Mouse (Mus musculus) MEL (cell line): ENCODE data around the gene Smok3b. TPM values are rescaled to one million over a fixed set of nuclear protein-coding genes. Genes with fewer than 3 reads are reported as not detected.

Experiments used
- DNase-seq: peaks from one replicate; pipeline ENCODE4 v3.0.0; 2011; ENCODE audit warnings: low read depth, low spot score
- H3K27ac ChIP-seq: 2 replicates; pipeline ENCODE4 v1.5.1; 2012; ENCODE audit warnings: low read depth, mild to moderate bottlenecking, control low read depth, low read length, moderate library complexity; ENCODE audit not compliant: control insufficient read depth
- H3K27me3 ChIP-seq, 2 experiments: fragments of 150-350 bp in 1 of 2; sonication (generic) in 1 of 2; 2 replicates each; pipeline ENCODE4 v1.6.1; 2012; ENCODE audit warnings: low read length in 2 of 2, mild to moderate bottlenecking in 2 of 2, improper control_type of control experiment in 1 of 2, moderate library complexity in 1 of 2; ENCODE audit not compliant: insufficient read depth in 2 of 2, control insufficient read depth in 1 of 2
- H3K36me3 ChIP-seq, 2 experiments: 2 replicates each; pipeline ENCODE4 v1.6.1; 2012 to 2014; ENCODE audit warnings: low read length in 2 of 2, improper control_type of control experiment in 1 of 2, inconsistent platforms in 1 of 2, mild to moderate bottlenecking in 1 of 2; ENCODE audit not compliant: insufficient read depth in 2 of 2, control insufficient read depth in 1 of 2
- H3K4me1 ChIP-seq, 2 experiments: fragments of 150-350 bp in 1 of 2; sonication (generic) in 1 of 2; 2 replicates each; pipeline ENCODE4 v1.6.1; 2012; ENCODE audit warnings: low read length in 2 of 2, improper control_type of control experiment in 1 of 2, mild to moderate bottlenecking in 1 of 2; ENCODE audit not compliant: insufficient read depth in 2 of 2, control insufficient read depth in 1 of 2
- H3K4me3 ChIP-seq, 2 experiments: fragments of 150-350 bp in 1 of 2; sonication (generic) in 1 of 2; 2 replicates each; pipeline ENCODE4 v1.5.1; 2012; ENCODE audit warnings: low read depth in 2 of 2, low read length in 2 of 2, mild to moderate bottlenecking in 2 of 2, moderate library complexity in 2 of 2, control low read depth in 1 of 2, improper control_type of control experiment in 1 of 2; ENCODE audit not compliant: control insufficient read depth in 1 of 2, insufficient read depth in 1 of 2
- H3K79me2 ChIP-seq: 2 replicates; pipeline ENCODE4 v1.6.1; 2012; ENCODE audit warnings: mild to moderate bottlenecking, low read length, moderate library complexity; ENCODE audit not compliant: control insufficient read depth, poor library complexity, insufficient read depth
- H3K9ac ChIP-seq: 2 replicates; pipeline ENCODE4 v1.6.1; 2012; ENCODE audit warnings: low read depth, mild to moderate bottlenecking, control low read depth, low read length, moderate library complexity; ENCODE audit not compliant: control insufficient read depth, poor library complexity, severe bottlenecking
- H3K9me3 ChIP-seq: fragments of 150-350 bp; sonication (generic); replicated peaks from 2 replicates; pipeline ENCODE4 v1.6.1; 2012; ENCODE audit warnings: mild to moderate bottlenecking, low read length, improper control_type of control experiment, moderate library complexity; ENCODE audit not compliant: insufficient read depth
- BHLHE40 ChIP-seq: IDR thresholded peaks from 2 replicates; pipeline ENCODE4 v1.6.1; 2012; ENCODE audit warnings: low read depth, mild to moderate bottlenecking, inconsistent platforms, low read length, improper control_type of control experiment, borderline replicate concordance
- CHD1 ChIP-seq: IDR thresholded peaks from 2 replicates; pipeline ENCODE4 v1.6.1; 2012; ENCODE audit warnings: low read depth, mild to moderate bottlenecking, inconsistent platforms, low read length, improper control_type of control experiment
- CHD2 ChIP-seq: IDR thresholded peaks from 2 replicates; pipeline ENCODE4 v1.6.1; 2011; ENCODE audit warnings: low read length, improper control_type of control experiment
- CTCF ChIP-seq, 3 experiments: IDR thresholded peaks in 2 of 3; conservative IDR thresholded peaks in 1 of 3; 2 replicates each; pipeline ENCODE4 v1.5.1; 2011 to 2012; ENCODE audit warnings: low read length in 3 of 3, low read depth in 2 of 3, mild to moderate bottlenecking in 2 of 3, improper control_type of control experiment in 1 of 3, inconsistent platforms in 1 of 3, mixed read lengths in 1 of 3, moderate library complexity in 1 of 3; ENCODE audit not compliant: control insufficient read depth in 1 of 3, insufficient read depth in 1 of 3, poor library complexity in 1 of 3, severe bottlenecking in 1 of 3
- E2F4 ChIP-seq: IDR thresholded peaks from 2 replicates; pipeline ENCODE4 v1.6.1; 2011; ENCODE audit warnings: low read depth, low read length, improper control_type of control experiment, borderline replicate concordance
- ELF1 ChIP-seq: IDR thresholded peaks from 2 replicates; pipeline ENCODE4 v1.6.1; 2014; ENCODE audit warnings: low read depth, mild to moderate bottlenecking, inconsistent platforms, low read length, improper control_type of control experiment, moderate library complexity
- GABPA ChIP-seq: IDR thresholded peaks from 2 replicates; pipeline ENCODE4 v1.6.1; 2012; ENCODE audit warnings: low read depth, mild to moderate bottlenecking, inconsistent platforms, low read length, improper control_type of control experiment, moderate library complexity
- HCFC1 ChIP-seq: IDR thresholded peaks from 2 replicates; pipeline ENCODE4 v1.6.1; 2012; ENCODE audit warnings: low read depth, mild to moderate bottlenecking, inconsistent platforms, low read length, improper control_type of control experiment, moderate library complexity
- JUND ChIP-seq: IDR thresholded peaks from 2 replicates; pipeline ENCODE4 v1.6.1; 2011; ENCODE audit warnings: low read depth, mild to moderate bottlenecking, improper control_type of control experiment, low read length
- KAT2A ChIP-seq: conservative IDR thresholded peaks from 2 replicates; pipeline ENCODE4 v1.6.1; 2012; ENCODE audit warnings: low read depth, low read length, improper control_type of control experiment, inconsistent platforms
- MAFK ChIP-seq: IDR thresholded peaks from 2 replicates; pipeline ENCODE4 v1.6.1; 2011; ENCODE audit warnings: low read depth, mild to moderate bottlenecking, low read length, improper control_type of control experiment, borderline replicate concordance
- MAZ ChIP-seq: IDR thresholded peaks from 2 replicates; pipeline ENCODE4 v1.6.1; 2012; ENCODE audit warnings: low read depth, mild to moderate bottlenecking, inconsistent platforms, low read length, improper control_type of control experiment
- MYB ChIP-seq: IDR thresholded peaks from 2 replicates; pipeline ENCODE4 v1.6.1; 2011; ENCODE audit warnings: mild to moderate bottlenecking, low read depth, low read length, improper control_type of control experiment
- RAD21 ChIP-seq: IDR thresholded peaks from 2 replicates; pipeline ENCODE4 v1.6.1; 2011; ENCODE audit warnings: mild to moderate bottlenecking, low read depth, low read length, improper control_type of control experiment
- SMC3 ChIP-seq: IDR thresholded peaks from 2 replicates; pipeline ENCODE4 v1.6.1; 2011; ENCODE audit warnings: low read depth, low read length, improper control_type of control experiment
- TAL1 ChIP-seq: IDR thresholded peaks from 2 replicates; pipeline ENCODE4 v1.6.1; 2012; ENCODE audit warnings: mild to moderate bottlenecking, inconsistent platforms, low read length, moderate library complexity, mixed read lengths
- TBP ChIP-seq: IDR thresholded peaks from 2 replicates; pipeline ENCODE4 v1.8.0; 2011; ENCODE audit warnings: low read depth, low read length, improper control_type of control experiment
- UBTF ChIP-seq: IDR thresholded peaks from 2 replicates; pipeline ENCODE4 v1.6.1; 2012; ENCODE audit warnings: low read depth, mild to moderate bottlenecking, inconsistent platforms, low read length, improper control_type of control experiment, moderate library complexity, borderline replicate concordance; ENCODE audit not compliant: insufficient read depth
- USF1 ChIP-seq: IDR thresholded peaks from 2 replicates; pipeline ENCODE4 v1.6.1; 2014; ENCODE audit warnings: low read depth, mild to moderate bottlenecking, inconsistent platforms, low read length, improper control_type of control experiment, moderate library complexity
- USF2 ChIP-seq, 2 experiments: IDR thresholded peaks; 2 replicates each; pipeline ENCODE4 v1.6.1; 2011 to 2012; ENCODE audit warnings: improper control_type of control experiment in 2 of 2, low read length in 2 of 2, borderline replicate concordance in 1 of 2, inconsistent platforms in 1 of 2, low read depth in 1 of 2, mild to moderate bottlenecking in 1 of 2; ENCODE audit not compliant: insufficient read depth in 1 of 2
- ZC3H11A ChIP-seq: IDR thresholded peaks from 2 replicates; pipeline ENCODE4 v1.6.1; 2012; ENCODE audit warnings: low read depth, mild to moderate bottlenecking, inconsistent platforms, low read length, improper control_type of control experiment
- ZNF384 ChIP-seq: IDR thresholded peaks from 2 replicates; pipeline ENCODE4 v1.6.1; 2012; ENCODE audit warnings: low read depth, mild to moderate bottlenecking, inconsistent platforms, low read length, improper control_type of control experiment
- polyA plus RNA-seq, 2 experiments: library from polyadenylated mRNA; stranded (reverse) in 1 of 2; unstranded in 1 of 2; fragments of >175 nt in 1 of 2; fragments of >200 nt in 1 of 2; gene quantifications; 2 replicates each; pipeline versions ENCODE4 v1.2.1 to v1.2.4; 2012; ENCODE audit warnings: low replicate concordance in 2 of 2, low read depth in 1 of 2; ENCODE audit not compliant: insufficient read length in 2 of 2, insufficient read depth in 1 of 2, missing spikeins in 1 of 2
- total RNA-seq: library from RNA; depleted of rRNA; stranded (reverse); fragments of 300-350 nt; gene quantifications from 2 replicates; pipeline ENCODE4 v1.2.3, GENCODE M21; 2012

The Smok3b gene
- total and polyA plus RNA-seq, 3 experiments, result not detected

- H3K9me3 ChIP-seq, result no peaks in the 10 kb centered on the region
- TF ChIP-seq ZNF384, result no peak
- TF ChIP-seq USF2 (IDR thresholded peaks at IDR 0.05; ENCODE audit: borderline replicate concordance in 1 of 2, insufficient read depth in 1 of 2, low read depth in 1 of 2, low read length in 2 of 2), result no peak
- no peak for TF ChIP-seq ZC3H11A
- no peak for TF ChIP-seq CHD1
- no peak for TF ChIP-seq E2F4
- TF ChIP-seq UBTF, result no peak
- TF ChIP-seq KAT2A, result no peak
- no peak for TF ChIP-seq MYB
- TF ChIP-seq ELF1, result no peak
- no peak for TF ChIP-seq USF1
- no peak for TF ChIP-seq RAD21
- no peak for TF ChIP-seq HCFC1
- no peak for TF ChIP-seq TBP
- TF ChIP-seq SMC3, result no peak
- no peak for DNase-seq
- no peak overlapping the region for H3K9ac ChIP-seq
- H3K79me2 ChIP-seq, result peaks cover 35% of the 10 kb centered on the region
- H3K4me1 ChIP-seq, result peaks cover 0 to 4% of the 10 kb centered on the region in 2 experiments; a peak in 2 of 4 replicates
- H3K27me3 ChIP-seq, result no peaks in the 10 kb centered on the region
- no peak overlapping the region for H3K27ac ChIP-seq
- no peak overlapping the region for H3K4me3 ChIP-seq
- peaks cover 12 to 16% of the 10 kb centered on the region in 2 experiments for H3K36me3 ChIP-seq
Observed at GRCm38 (mm10) chr5:138090737-138091136, 69.5 kb downstream of the Smok3b start.

GRCm38 (mm10) chr5:138092771-138093170 lies 71.5 kb downstream of the Smok3b start:
- Histone ChIP-seq H3K9ac (no peak overlapping the region), H3K4me1 (no peaks in the 10 kb centered on the region), H3K4me3 (no peak overlapping the region), H3K27me3 (no peaks in the 10 kb centered on the region), H3K27ac (no peak overlapping the region), H3K36me3 (peaks cover 0 to 15% of the 10 kb centered on the region in 2 experiments; a peak in 2 of 4 replicates), H3K9me3 (no peaks in the 10 kb centered on the region), H3K79me2 (peaks cover 18% of the 10 kb centered on the region)
- DNase-seq, result no peak
- TF ChIP-seq CHD2, result no peak
- no peak for TF ChIP-seq ZC3H11A
- TF ChIP-seq MAFK, result no peak
- no peak for TF ChIP-seq TAL1
- TF ChIP-seq ELF1, result no peak
- TF ChIP-seq MAZ, result no peak
- TF ChIP-seq BHLHE40, result no peak
- no peak for TF ChIP-seq MYB
- no peak for TF ChIP-seq JUND
- no peak for TF ChIP-seq GABPA
- TF ChIP-seq CTCF (IDR thresholded peaks at IDR 0.05 in 2 of 3, conservative IDR thresholded peaks at IDR 0.05 in 1 of 3; ENCODE audit: control insufficient read depth in 1 of 3, insufficient read depth in 1 of 3, low read depth in 2 of 3, low read length in 3 of 3, poor library complexity in 1 of 3, severe bottlenecking in 1 of 3), result no peak
